Mouse (Mus musculus) cerebellum, postnatal 14 days (tissue): Measurements from ENCODE around the gene Zfp972.
"Not testable (repeated sequence)": the region's sequence is repeated elsewhere in the genome, so short reads cannot be mapped to it uniquely, and the experiment has no call there.

Experiments used
- DNase-seq, 2 experiments: peaks; one replicate each; pipeline ENCODE4 v3.0.0; 2021; ENCODE audit warnings: mixed read lengths in 2 of 2

The Zfp972 gene

GRCm38 (mm10) chr2:177925563-177926103 is at the start of gene Zfp972:
Gene Zfp972, minus strand, starts transcription at chr2:177925613.
- not testable (repeated sequence) for DNase-seq

GRCm38 (mm10) chr2:177974814-177975213 is 49.4 kb upstream of the Zfp972 start:
- DNase-seq, result not testable (repeated sequence)

- DNase-seq, result peak; percentile 63 to 78
Measured at GRCm38 (mm10) chr2:177957145-177957544, 31.7 kb upstream of the Zfp972 start, which contains the start of gene Gm14326. Gene Gm14326, minus strand, starts transcription at chr2:177957297.

- peak; percentile 54 to 57 for DNase-seq
Measured at GRCm38 (mm10) chr2:177956734-177957133, 31.3 kb upstream of the Zfp972 start.

GRCm38 (mm10) chr2:177903276-177903675 is 22.1 kb downstream of the Zfp972 start:
- DNase-seq, result not testable (repeated sequence)

GRCm38 (mm10) chr2:177898171-177898570 is 27.2 kb downstream of the Zfp972 start:
- DNase-seq, result not testable (repeated sequence)

- not testable (repeated sequence) for DNase-seq
Measured at GRCm38 (mm10) chr2:177897046-177897578, 28.3 kb downstream of the Zfp972 start, which contains the start of gene Gm14327. Gene Gm14327, plus strand, starts transcription at chr2:177897096.

GRCm38 (mm10) chr2:177887743-177888142 is 37.7 kb downstream of the Zfp972 start:
- DNase-seq, result not testable (repeated sequence)

GRCm38 (mm10) chr2:177862254-177862653 is 63.2 kb downstream of the Zfp972 start:
- DNase-seq, result not testable (repeated sequence)
